Mouse (Mus musculus): ENCODE data around the gene Ly6g6c.
A peak's percentile ranks its signal among the peaks of the same experiment; 100 is the strongest.
"Not testable (repeated sequence)": the region's sequence is repeated elsewhere in the genome, so short reads cannot be mapped to it uniquely, and the experiment has no call there.

The Ly6g6c gene

DNA sequence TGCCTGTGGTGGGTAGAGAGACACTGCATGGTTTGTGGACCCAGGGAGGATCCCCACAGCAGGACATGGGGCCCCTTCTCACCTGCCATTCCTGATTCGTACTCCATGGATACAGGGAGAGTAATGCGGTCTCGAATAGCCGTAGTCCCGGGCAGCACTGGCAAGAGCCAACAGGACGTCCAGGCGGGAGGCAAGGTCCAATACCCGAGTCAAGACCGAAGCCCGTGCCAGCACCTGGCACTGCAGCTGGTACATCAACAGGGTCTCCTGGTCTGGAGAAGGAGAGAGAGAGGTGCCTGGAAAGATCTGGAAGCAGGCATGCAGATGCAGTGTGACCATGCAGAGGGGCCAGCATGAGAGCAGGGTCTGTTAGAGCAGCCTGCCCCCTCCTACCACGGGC lies 33.9 kb upstream of the Ly6g6c start:
- DNase-seq (ENCODE audit: extremely low spot score, low read depth, low spot score) = no peak

DNA sequence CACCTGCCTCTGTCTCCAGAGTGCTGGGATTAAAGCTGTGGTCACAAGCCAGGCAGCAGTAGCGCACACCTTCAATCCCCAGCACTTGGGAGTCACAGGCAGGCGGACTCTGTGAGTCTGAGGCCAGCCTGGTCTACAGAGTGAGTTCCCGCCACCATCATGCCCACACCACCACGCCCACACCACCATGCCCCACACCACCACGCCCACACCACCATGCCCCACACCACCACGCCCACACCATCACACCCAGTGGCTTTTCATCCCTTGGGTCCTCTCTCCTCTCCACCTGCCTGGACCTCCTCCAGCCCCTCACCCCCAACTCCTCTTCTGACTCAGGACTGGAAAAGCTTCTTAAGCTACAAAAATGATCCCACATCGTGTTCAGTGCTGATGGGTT lies 33.3 kb upstream of the Ly6g6c start:
- DNase-seq (ENCODE audit: extremely low spot score, low read depth, low spot score) = no peak

- no peak for DNase-seq (ENCODE audit: extremely low spot score, low read depth, low spot score)
These were observed 32.8 kb upstream of the Ly6g6c start for GRCm38 (mm10) chr17:35032323-35032870.

DNA sequence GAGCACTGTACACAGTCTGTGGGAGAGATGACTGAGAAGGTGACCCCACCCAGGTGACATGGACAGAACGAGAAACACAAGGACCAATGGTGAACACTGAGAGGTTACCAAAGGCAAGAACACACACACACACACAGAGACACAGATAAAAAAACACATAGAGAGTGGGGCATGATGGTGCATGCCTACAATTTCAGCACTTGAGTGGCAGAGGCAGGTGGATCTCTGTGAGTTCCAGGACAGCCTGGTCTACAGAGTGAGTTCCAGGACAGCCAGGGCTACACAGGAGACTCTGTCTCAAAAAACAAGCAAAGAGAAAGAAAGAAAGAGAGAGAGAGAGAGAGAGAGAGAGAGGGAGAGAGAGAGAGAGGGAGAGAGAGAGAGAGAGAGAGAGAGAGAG lies 31.5 kb upstream of the Ly6g6c start:
- not testable (repeated sequence) for DNase-seq (ENCODE audit: extremely low spot score, low read depth, low spot score)

DNA sequence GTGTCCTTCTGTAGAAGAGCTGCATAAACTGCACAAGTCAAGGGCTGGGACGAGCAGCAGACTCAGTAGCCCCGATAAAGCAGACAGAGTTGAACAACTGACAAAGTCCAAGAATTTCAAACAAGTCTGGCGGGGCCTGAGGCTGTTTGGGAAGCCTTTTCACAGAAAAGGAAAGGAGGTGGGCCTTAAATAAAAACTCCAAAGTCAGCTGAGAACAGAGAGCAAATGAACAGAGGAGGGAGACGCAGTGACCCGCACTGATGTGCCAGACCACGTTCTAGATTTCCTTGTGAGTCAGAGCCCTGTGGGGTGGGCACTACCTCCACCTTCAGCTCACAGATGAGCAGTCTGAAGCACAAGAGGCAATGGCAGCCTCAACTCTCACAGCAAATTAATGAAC lies 30.3 kb upstream of the Ly6g6c start:
- no peak for DNase-seq (ENCODE audit: extremely low spot score, low read depth, low spot score)

DNA sequence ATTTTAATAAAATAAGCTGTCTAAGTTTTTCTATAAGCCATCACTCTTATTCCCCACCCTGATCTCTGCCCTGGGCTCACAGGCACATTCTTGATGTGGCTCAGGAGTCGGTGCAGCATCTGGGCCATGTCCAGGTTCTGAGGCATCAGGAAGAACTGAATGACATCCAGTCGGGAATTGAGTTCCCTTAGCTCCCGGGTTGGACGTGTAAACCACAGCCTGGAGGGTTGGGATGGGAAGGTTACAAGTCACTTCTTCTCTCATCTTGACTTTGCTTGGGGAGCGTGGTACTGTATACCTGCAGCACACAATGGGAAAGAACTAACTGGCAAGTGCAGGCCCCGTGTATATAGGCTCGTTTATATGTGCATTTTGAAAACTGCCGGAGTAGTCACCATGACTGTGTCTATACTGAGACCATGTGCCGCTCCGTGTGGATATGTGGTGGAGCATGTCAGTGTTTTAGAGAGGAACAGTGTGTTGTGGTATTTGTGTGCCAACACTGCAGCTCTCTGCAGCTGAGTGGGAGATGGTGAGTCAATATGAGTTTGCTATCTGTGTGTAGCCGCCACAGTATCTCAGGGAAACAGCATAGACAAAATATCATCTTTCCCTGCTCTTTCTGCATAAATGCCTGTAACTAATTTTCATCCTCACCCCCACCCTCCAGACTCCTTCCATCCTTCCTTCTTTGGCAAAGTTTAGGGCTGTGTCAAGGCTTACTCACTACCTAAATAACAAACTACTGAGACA lies 25.9 kb upstream of the Ly6g6c start:
- no peak for DNase-seq (ENCODE audit: extremely low spot score, low read depth, low spot score)

- DNase-seq (ENCODE audit: extremely low spot score, low read depth, low spot score) = no peak
These were observed 21.4 kb upstream of the Ly6g6c start for GRCm38 (mm10) chr17:35043794-35044193.

DNA sequence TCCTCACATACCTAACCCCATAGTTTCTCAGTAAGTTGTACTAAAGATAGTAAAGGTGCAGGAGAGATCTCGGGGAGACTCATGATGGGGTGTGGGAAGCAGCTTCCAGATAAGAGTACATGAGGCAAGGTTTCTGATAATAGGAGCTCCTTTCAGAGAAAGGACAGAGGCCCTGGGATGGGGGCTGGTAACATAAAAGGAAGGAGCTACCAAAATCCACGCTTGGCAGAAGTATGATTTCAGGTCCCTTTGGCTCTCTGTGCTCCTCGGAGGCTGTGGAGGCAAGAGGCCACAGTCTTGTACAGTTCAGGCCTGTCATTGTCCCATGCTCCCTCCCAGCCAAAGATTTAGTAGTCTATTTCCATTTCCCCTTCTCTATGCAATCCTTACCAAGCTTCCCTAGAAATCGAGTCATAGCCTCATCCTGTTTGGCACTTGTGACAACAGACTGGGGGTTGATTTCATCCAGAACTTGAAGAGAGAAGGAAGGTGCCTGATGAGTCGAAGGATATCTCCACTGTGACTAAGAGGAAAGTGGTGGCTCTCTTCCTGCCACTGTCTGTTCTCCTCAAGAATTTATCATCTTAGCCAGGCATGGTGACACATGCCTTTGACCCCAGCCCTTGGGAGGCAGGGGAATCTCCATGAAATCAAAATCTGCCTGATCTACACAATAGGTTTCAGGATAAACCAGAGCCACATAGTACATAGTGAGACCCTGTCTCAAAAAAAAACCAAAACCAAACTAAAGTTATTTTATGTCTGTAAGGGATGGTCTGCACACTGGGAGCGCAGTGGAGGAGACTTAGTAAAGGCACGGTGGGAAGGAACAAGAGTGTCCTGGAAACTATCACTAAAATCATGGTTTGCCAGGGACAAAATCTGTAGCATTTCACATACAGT lies 20.0 kb upstream of the Ly6g6c start:
- no peak for DNase-seq (ENCODE audit: extremely low spot score, low read depth, low spot score)

DNA sequence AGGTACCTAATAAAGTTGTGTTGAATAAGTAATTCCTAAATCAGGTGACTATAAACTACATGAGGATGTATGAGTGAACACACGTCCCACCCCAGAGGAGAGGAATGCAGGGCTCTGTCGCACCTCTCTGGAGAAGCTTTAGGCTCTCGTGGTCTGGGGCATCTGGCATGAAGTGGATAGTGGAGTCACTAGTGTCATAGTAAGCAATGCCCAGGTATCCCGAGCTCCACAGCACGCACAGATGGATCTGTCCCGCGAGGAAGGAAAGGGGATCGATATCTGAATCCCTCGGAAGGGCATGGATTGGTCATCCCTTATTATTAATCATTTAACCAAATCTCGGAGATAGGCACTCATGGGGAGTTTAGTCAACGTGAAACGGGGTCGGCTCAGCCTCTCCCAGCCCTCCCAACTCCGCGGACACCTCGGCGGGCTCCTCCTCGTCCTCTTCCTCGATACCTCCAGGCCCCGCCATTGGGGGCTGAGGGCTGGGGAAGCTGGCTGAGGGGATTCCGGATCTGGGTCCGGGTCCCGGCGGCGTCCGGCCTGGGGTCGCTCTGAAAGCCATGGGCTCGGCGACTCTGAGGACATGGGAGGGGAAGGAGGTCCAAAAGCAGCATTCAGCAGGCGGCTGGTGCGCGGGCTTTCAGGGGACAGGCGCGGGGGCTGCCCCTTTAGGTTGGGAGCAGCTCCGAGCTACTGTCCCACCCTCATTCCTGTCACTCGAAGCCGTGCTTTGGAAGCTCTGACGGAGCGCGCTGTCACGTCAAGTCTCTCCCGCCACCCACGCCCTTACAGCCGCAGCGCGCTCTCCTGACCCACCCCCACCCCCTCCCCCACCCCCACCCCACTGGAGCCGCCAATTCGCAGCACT lies 19.1 kb upstream of the Ly6g6c start:
- no peak for DNase-seq (ENCODE audit: extremely low spot score, low read depth, low spot score)

DNA sequence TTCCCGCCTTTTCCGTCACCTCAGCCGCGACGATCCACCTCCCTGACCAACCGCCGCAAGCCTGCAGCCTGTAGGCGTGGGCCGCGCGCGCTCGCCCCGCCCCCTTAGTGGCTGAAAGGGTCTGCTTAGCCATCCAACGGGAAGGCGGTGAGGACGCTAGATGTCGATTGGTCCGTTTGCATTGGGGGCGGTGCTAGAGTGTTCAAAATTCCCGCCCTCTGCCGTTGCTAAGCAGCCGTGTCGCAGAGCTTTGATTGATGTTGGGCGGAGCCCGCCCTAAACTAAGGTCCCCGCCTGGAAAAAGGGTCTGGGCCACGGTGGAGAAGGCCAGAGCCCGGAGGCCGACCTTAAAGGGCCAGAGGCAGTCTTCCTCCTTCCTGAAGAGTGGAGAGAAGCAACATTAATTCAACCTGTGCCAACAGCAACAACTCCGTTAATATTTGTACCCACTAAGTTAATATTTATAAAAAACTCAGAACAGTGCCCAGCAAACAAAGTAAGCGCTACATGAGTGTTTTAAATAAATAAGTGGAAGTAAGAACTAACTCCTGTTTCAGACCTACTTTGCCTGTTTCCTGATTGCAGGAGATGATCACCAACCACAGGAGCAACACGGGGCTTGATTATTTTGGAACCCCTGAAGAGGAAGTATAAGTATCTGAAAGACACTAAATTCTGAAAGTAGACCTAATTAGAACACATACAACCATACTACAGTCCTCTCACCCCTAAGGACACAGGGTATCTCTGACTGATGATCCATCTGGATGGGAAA lies 18.3 kb upstream of the Ly6g6c start, which contains the start of gene Msh5:
Gene Msh5 (minus strand): TSS at position 65 of the 775 bp plus-strand sequence.
- DNase-seq (ENCODE audit: extremely low spot score, low read depth, low spot score) = peak; percentile 99

DNA sequence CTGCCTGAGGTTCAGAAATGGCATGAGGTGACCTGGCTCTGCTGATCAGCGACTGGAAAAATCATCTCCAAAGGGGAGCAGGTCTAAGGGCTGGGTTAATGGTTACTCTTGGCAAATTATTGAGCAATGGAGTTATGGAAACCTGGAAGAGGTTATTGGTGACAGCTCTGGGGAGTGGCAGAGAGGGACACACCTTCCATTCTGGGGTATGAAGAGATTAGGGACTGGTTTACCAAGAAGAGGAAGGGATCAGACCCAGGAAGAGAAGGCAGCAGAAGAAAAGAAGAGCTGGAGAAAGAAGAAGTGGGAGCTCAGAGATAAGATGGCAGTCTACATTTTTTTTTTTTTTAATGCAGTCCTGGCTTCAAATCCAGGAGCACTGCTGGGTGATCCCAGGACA lies 17.5 kb upstream of the Ly6g6c start:
- no peak for DNase-seq (ENCODE audit: extremely low spot score, low read depth, low spot score)

- DNase-seq (ENCODE audit: extremely low spot score, low read depth, low spot score) = no peak
These were observed 16.8 kb upstream of the Ly6g6c start for GRCm38 (mm10) chr17:35048149-35048931.

DNA sequence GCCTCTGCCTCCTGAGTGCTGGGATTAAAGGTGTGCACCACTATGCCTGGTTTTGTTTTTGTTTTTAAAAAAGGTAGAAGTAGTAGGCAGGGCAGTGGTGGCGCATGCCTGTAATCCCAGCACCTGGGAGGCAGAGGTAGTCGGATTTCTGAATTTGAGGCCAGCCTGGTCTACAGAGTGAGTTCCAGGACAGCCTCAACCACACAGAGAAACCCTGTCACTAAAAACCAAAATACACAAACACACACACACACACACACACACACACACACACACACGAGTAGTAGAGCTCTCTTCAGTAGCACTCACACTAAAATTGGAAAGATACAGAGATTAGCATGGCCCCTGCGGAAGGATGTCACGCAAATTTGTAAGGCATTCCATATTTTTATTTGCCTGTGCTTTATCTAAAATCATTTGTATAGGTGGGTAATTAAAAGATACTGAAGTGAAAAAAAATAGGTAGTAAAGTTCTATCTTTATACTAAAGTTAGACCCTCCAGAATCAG lies 16.2 kb upstream of the Ly6g6c start:
- no peak for DNase-seq (ENCODE audit: extremely low spot score, low read depth, low spot score)

- DNase-seq (ENCODE audit: extremely low spot score, low read depth, low spot score) = no peak
These were observed 15.6 kb upstream of the Ly6g6c start, which contains the start of gene Clic1 for GRCm38 (mm10) chr17:35049561-35050016. Gene Clic1, plus strand, starts transcription at chr17:35049966.

DNA sequence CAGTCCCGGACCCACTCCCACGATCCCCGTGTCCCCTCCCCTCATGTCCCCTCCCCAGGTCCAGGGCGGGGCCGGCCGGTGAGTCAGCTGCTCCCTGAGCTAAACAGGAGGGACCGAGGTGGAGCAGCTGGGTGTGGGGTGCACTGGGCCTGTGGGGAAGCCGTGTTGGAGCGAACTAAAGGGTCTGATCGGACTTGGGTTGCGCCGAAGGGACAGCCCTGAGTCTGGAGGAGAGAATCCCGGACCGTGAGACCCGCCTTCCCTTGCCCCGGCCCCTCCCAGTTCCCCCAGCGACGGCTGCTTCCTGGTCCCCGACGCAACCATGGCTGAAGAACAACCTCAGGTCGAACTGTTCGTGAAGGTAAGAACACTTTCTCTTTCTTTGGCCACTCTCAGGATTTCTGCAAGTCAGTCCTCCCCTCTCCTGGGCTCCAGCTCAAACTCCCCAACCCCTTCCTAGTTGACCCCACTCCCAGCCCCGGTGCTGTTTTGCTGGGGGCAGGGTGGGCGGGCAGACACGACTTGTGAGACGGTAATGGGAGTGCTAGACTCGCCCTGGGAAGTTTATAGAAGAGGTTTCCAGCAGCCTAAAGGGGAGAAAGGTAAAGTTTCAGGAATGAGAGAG lies 14.9 kb upstream of the Ly6g6c start:
- DNase-seq (ENCODE audit: extremely low spot score, low read depth, low spot score) = no peak

DNA sequence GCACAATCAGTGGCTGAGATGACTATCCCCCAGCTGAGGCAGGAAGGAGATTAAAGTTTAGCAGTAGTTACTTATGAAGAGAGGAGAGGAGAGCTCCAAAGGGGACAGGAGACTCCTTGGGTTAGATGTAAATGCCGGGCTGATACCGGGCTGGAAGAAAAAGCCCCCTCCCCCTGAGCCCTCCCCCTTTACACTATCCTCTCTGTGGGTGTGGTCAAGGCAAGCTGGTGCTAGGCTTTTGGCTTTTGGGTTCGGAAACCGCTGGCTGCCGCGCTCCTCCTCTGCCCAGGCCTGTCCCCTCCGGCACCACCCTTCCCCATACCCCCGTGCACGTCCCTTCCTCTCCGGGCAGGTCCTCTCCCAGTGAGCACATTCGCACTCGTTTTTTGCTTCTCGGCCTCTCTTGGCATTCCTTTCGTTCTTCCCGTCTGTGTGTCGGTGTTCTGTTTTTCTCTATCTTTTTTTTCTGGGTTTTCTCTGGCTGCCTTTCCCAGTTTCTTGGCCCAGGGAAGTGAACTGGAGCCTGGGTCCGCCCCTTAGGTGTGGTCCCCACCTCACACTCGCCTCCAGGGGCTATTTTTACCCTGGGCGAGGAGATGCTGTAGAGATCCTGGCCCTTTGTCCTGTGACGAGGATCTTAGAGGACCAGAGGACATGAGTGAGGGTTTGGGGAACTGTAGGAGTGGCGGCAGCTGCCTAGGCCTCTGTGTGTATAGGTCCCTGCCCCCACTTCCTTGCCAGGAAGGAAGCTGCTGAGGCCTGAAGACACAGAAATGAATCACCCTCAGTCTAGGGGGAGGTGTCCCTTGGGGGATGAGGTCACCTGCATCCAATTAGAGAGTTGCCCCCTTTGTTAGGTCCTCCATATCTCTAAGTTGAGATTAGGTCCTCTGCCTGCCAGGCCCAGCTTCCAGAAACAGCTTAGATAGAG lies 13.8 kb upstream of the Ly6g6c start:
- DNase-seq (ENCODE audit: extremely low spot score, low read depth, low spot score) = no peak

- DNase-seq (ENCODE audit: extremely low spot score, low read depth, low spot score) = no peak
These were observed 12.9 kb upstream of the Ly6g6c start for GRCm38 (mm10) chr17:35052271-35052798.
